Mouse (Mus musculus): Measurements from ENCODE around the gene Selenbp1.

DNA sequence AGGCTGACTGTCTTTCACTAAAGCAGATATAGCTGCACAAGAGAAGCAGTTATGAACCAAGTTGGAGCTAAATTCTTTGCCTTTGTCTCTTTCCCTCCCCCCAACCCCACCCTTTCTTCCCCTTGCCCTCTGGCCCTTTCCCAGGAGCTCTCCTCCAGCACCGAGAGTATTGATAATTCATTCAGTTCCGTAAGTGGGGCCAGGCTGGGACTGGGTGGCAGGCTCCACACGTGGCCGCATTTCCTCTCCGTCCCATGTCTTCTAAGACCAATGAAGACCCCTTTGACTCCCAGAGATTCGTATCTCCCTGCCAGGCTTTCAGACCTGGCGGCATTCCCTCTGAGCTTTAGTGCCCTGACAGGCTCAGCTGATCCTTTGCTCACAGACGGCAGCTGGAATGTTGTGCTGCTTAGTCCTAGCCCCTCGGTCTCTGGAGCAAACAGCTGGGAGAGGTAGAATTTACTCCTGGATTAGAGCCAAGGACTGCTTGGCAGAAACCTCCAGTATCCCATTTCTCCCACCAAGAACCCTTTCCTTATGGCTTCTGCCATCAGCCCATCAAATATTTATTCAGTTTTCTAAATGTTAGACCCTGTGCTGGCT, 56.4 kb downstream of the Selenbp1 start:
- no peak for TF ChIP-seq POLR2A (IDR thresholded peaks at IDR 0.05; ENCODE audit: extremely low read depth, insufficient read depth, low read length)
- TF ChIP-seq CTCF (IDR thresholded peaks at IDR 0.05; ENCODE audit: extremely low read depth, insufficient read depth, low read length), result no peak

All from cortical plate, adult 2 months (tissue).